In genomic region chr8:104171050-104171620, GRCm38 (mm10) we compare ENCODE assay signal across 8 mouse cellular contexts. TPM values are rescaled to one million over a fixed set of nuclear protein-coding genes. Genes with fewer than 3 reads are reported as not detected.
DNase-seq lines count a peak whose midpoint lies in the region; ATAC-seq and TF ChIP-seq lines count a peak whose summit lies in the region.

No protein-coding gene starts in this region.

- TF ChIP-seq CTCF in heart, adult 2 months (IDR thresholded peaks at IDR 0.05): no peak

- no peaks in the 10 kb centered on the region; the same call in 1 of the 2 replicates for H3K4me1 ChIP-seq in heart, adult 2 months (ENCODE audit: control insufficient read depth, insufficient read depth, low read length)
- H3K4me1 ChIP-seq in ES-E14 (ENCODE audit: control insufficient read depth in 2 of 2, insufficient read depth in 2 of 2, low read length in 2 of 2, poor library complexity in 1 of 2): 0 out of 4 replicates have a peak, but pooled peaks cover 0 to 4% of the 10 kb centered on the region in 2 experiments

- H3K36me3 ChIP-seq in heart, adult 2 months (ENCODE audit: control insufficient read depth, insufficient read depth, low read length): no peaks in the 10 kb centered on the region
- no peaks in the 10 kb centered on the region for H3K36me3 ChIP-seq in ES-E14 (ENCODE audit: control insufficient read depth, insufficient read depth, low read length, poor library complexity, severe bottlenecking)

- no peaks in the 10 kb centered on the region for H3K9me3 ChIP-seq in ES-E14 (ENCODE audit: control insufficient read depth, insufficient read depth, low read depth, low read length)

- 7% methylated on average over 32 of the region's 32 CpGs for WGBS in heart, adult 2 months

- H3K4me3 ChIP-seq in heart, adult 2 months: peak overlapping the region; percentile 65
- peak overlapping the region; percentile 68 to 70 for H3K4me3 ChIP-seq in ES-E14 (ENCODE audit: insufficient read depth in 1 of 2, low read depth in 1 of 2, low read length in 2 of 2, poor library complexity in 1 of 2, severe bottlenecking in 1 of 2)

- H3K27ac ChIP-seq in heart, adult 2 months: no peak overlapping the region; the same call in 1 of the 2 replicates
- no peak overlapping the region for H3K27ac ChIP-seq in ES-E14 (ENCODE audit: insufficient read depth, low read depth, low read length, poor library complexity, severe bottlenecking)

- intact Hi-C loops in heart, adult 2 months (cut with DNase I): loop anchor here (2.0 kb wide), 1 partner anchor 24 kb away; no protein-coding TSS in a partner anchor

- in situ Hi-C loops in ES-E14 (cut with MboI; ENCODE audit: low sequenced_read_pairs in 2 of 2, unreplicated experiment in 2 of 2): no loop called here

- peak; percentile 31; the same call in 1 of the 2 replicates for ATAC-seq in megakaryocyte progenitor cell, adult 5-6 weeks (replicated peaks; ENCODE audit: poor library complexity)
- no peak for ATAC-seq in erythroid progenitor cell, adult 5-6 weeks (replicated peaks; ENCODE audit: low FRiP score, poor library complexity, severe bottlenecking)

- TF ChIP-seq EP300 in heart, adult 2 months (IDR thresholded peaks at IDR 0.05; ENCODE audit: insufficient read depth, low read depth, low read length): no peak

- no peak for TF ChIP-seq POLR2A in heart, adult 2 months (IDR thresholded peaks at IDR 0.05; ENCODE audit: insufficient read depth, low read depth, low read length)

- no peaks in the 10 kb centered on the region for H3K79me2 ChIP-seq in heart, adult 2 months (replicated peaks; ENCODE audit: control insufficient read depth, insufficient read depth, low read length)

- H3K27me3 ChIP-seq in heart, adult 2 months (ENCODE audit: control insufficient read depth, insufficient read depth, low read length): peaks cover 4% of the 10 kb centered on the region

- peak overlapping the region; percentile 67 for H3K9ac ChIP-seq in heart, adult 2 months (ENCODE audit: low read depth, low read length)
- H3K9ac ChIP-seq in ES-E14 (ENCODE audit: insufficient read depth, low read depth, low read length, poor library complexity, severe bottlenecking): peak overlapping the region; percentile 65

- DNase-seq in heart, adult 2 months: no peak
- no peak for DNase-seq in heart, adult 9 months (ENCODE audit: low spot score in 2 of 2)
- DNase-seq in ES-E14 (ENCODE audit: low read depth, low spot score) (no peak), adipocyte (ENCODE audit: low spot score) (no peak)
- peak; percentile 17 for DNase-seq in heart, postnatal 4 days
- no peak for DNase-seq in Muller cell, postnatal 12 days (ENCODE audit: inconsistent ontology term)

TF ChIP-seq in ES-E14, 5 proteins besides CTCF, POLR2A, EP300 and RAD21:
- no peak for TF ChIP-seq HCFC1 (IDR thresholded peaks at IDR 0.05; ENCODE audit: borderline replicate concordance, insufficient read depth, low read length)
- no peak for TF ChIP-seq CHD2 (IDR thresholded peaks at IDR 0.05; ENCODE audit: low read depth, low read length)
- TF ChIP-seq ZC3H11A (IDR thresholded peaks at IDR 0.05; ENCODE audit: borderline replicate concordance, low read depth, low read length): no peak
- TF ChIP-seq ZNF384 (IDR thresholded peaks at IDR 0.05; ENCODE audit: low read depth, low read length): no peak
- no peak for TF ChIP-seq MAFK (IDR thresholded peaks at IDR 0.05; ENCODE audit: insufficient read depth, low read depth, low read length)

RNA-seq across cellular contexts. Expression of gene Bean1, which starts 0.9 kb away (rescaled TPM):
- total RNA-seq in heart, adult 2 months (2021): 1 to 10 TPM in 1 of 2 experiments, under 1 TPM in 1; 0.91 to 1.8 TPM
- polyA plus RNA-seq in heart, adult 2 months (2012; rRNA removed): 4.0 and 4.1 TPM in 2 replicates
- total RNA-seq in ES-E14 (2012; rRNA removed): 0.09 and 0.11 TPM in 2 replicates
- 1 to 10 TPM; 4.4 to 5.1 TPM for total RNA-seq in heart, postnatal 4 days (2021)
- total RNA-seq in megakaryocyte progenitor cell, adult 5-6 weeks (2015): not detected in 2 replicates
- total RNA-seq in megakaryocyte progenitor cell, adult 5-6 weeks (2017): not detected in 2 replicates
- total RNA-seq in erythroid progenitor cell, adult 5-6 weeks (2015; ENCODE audit: low replicate concordance): not detected in 2 replicates
- not detected in 2 replicates for total RNA-seq in erythroid progenitor cell, adult 5-6 weeks (2017; ENCODE audit: low replicate concordance)
